Mouse (Mus musculus) frontal cortex, postnatal 10 days (tissue): ENCODE data around the gene Jade2.
"Not testable (repeated sequence)": the region's sequence is repeated elsewhere in the genome, so short reads cannot be mapped to it uniquely, and the experiment has no call there.

Experiments used
- DNase-seq, 2 experiments: peaks; one replicate each; pipeline ENCODE4 v3.0.0; 2022; ENCODE audit warnings: low spot score in 2 of 2, mixed read lengths in 1 of 2

Jade2 gene

GRCm38 (mm10) chr11:51796272-51796671 is 61.2 kb downstream of the Jade2 start:
- no peak for DNase-seq

GRCm38 (mm10) chr11:51790662-51791061 is 66.8 kb downstream of the Jade2 start:
- no peak for DNase-seq

GRCm38 (mm10) chr11:51789735-51790134 is 67.7 kb downstream of the Jade2 start:
- not testable (repeated sequence) for DNase-seq

- no peak for DNase-seq
These were observed 71.5 kb downstream of the Jade2 start for GRCm38 (mm10) chr11:51785926-51786325.

GRCm38 (mm10) chr11:51782721-51783120 is 74.7 kb downstream of the Jade2 start:
- no peak for DNase-seq

GRCm38 (mm10) chr11:51780773-51781267 is 76.6 kb downstream of the Jade2 start:
- DNase-seq: no peak

GRCm38 (mm10) chr11:51777478-51777877 is 80.0 kb downstream of the Jade2 start:
- no peak for DNase-seq

GRCm38 (mm10) chr11:51775507-51775906 is 81.9 kb downstream of the Jade2 start:
- no peak for DNase-seq

GRCm38 (mm10) chr11:51768296-51768695 is 89.2 kb downstream of the Jade2 start:
- no peak for DNase-seq

GRCm38 (mm10) chr11:51767579-51768220 is 89.8 kb downstream of the Jade2 start:
- no peak for DNase-seq

GRCm38 (mm10) chr11:51764816-51765215 is 92.6 kb downstream of the Jade2 start:
- no peak for DNase-seq

GRCm38 (mm10) chr11:51763955-51764354 is 93.5 kb downstream of the Jade2 start:
- no peak for DNase-seq
